Mouse (Mus musculus) adrenal gland, postnatal 14 days (tissue): ENCODE measurements at regions not wholly inside any gene's neighbourhood (a gene's known extent, or its start where the extent isn't known, plus 50 kb on each side); places are given as distances from the start of the nearest gene placed in this dataset.

Source experiments
- DNase-seq: peaks from one replicate; pipeline ENCODE4 v3.0.0; 2021; ENCODE audit warnings: mixed read lengths

GRCm38 (mm10) chr6:31065419-31065818 lies 106.5 kb upstream of the Klf14 start:
- no peak for DNase-seq

GRCm38 (mm10) chr6:31066861-31067260 lies 108.0 kb upstream of the Klf14 start:
- no peak for DNase-seq

GRCm38 (mm10) chr6:31067453-31067852 lies 108.6 kb upstream of the Klf14 start:
- DNase-seq, result no peak

GRCm38 (mm10) chr6:31069243-31069642 lies 110.4 kb upstream of the Klf14 start:
- no peak for DNase-seq

GRCm38 (mm10) chr6:31070537-31070936 lies 111.7 kb upstream of the Klf14 start:
- DNase-seq, result no peak

GRCm38 (mm10) chr6:31070966-31071365 lies 112.1 kb upstream of the Klf14 start:
- no peak for DNase-seq

GRCm38 (mm10) chr6:31072072-31072471 lies 113.2 kb upstream of the Klf14 start:
- DNase-seq, result no peak

GRCm38 (mm10) chr6:31072559-31072958 lies 113.7 kb upstream of the Klf14 start:
- no peak for DNase-seq

GRCm38 (mm10) chr6:31073338-31073737 lies 114.5 kb upstream of the Klf14 start:
- DNase-seq, result no peak

- DNase-seq, result no peak
Measured at GRCm38 (mm10) chr6:31074394-31074793, 115.5 kb upstream of the Klf14 start.

- DNase-seq, result no peak
Measured at GRCm38 (mm10) chr6:31075209-31075571, 116.3 kb upstream of the Klf14 start.

- DNase-seq, result peak; percentile 84
Measured at GRCm38 (mm10) chr6:31075572-31076477, 116.9 kb upstream of the Klf14 start.

GRCm38 (mm10) chr6:31076478-31076834 lies 117.6 kb upstream of the Klf14 start:
- no peak for DNase-seq

GRCm38 (mm10) chr6:31077216-31077615 lies 118.3 kb upstream of the Klf14 start:
- no peak for DNase-seq

- no peak for DNase-seq
Measured at GRCm38 (mm10) chr6:31077779-31078178, 118.9 kb upstream of the Klf14 start.

- DNase-seq, result no peak
Measured at GRCm38 (mm10) chr6:31078413-31078812, 119.5 kb upstream of the Klf14 start.

- DNase-seq, result no peak
Measured at GRCm38 (mm10) chr6:31079586-31080259, 120.8 kb upstream of the Klf14 start.

GRCm38 (mm10) chr6:31080279-31080678 lies 121.4 kb upstream of the Klf14 start:
- no peak for DNase-seq

GRCm38 (mm10) chr6:31080691-31081090 lies 121.8 kb upstream of the Klf14 start:
- peak; percentile 46 for DNase-seq

- DNase-seq, result no peak
Measured at GRCm38 (mm10) chr6:31081238-31081637, 122.4 kb upstream of the Klf14 start.

- DNase-seq, result no peak
Measured at GRCm38 (mm10) chr6:31081988-31082387, 123.1 kb upstream of the Klf14 start.

GRCm38 (mm10) chr6:31082613-31083470 lies 124.0 kb upstream of the Klf14 start:
- DNase-seq, result peak; percentile 53

- no peak for DNase-seq
Measured at GRCm38 (mm10) chr6:31083701-31084100, 124.8 kb upstream of the Klf14 start.
